Mouse (Mus musculus): ENCODE data around the gene Relch. TPM values are rescaled to one million over a fixed set of nuclear protein-coding genes. Genes with fewer than 3 reads are reported as not detected.

The Relch gene
- polyA plus RNA-seq, 1 experiment from 2014 or later, result 45.4 TPM

Other genes starting within 250 kb of the Relch start
- 16.9 and 18.7 TPM in 2 replicates for gene Pign, start 184 bp upstream of the Relch start, polyA plus RNA-seq (2016; fragmentation: Nextera tagmentation; extraction: Ambion mirVana)
- 0.30 and 0.52 TPM in 2 replicates for gene Tnfrsf11a, start 116.9 kb downstream of the Relch start, polyA plus RNA-seq (2016; fragmentation: Nextera tagmentation; extraction: Ambion mirVana)

Measured in hindbrain, embryonic 12.5 days (tissue).